Comparison of ENCODE assay signal across 21 mouse cellular contexts in genomic region chr3:65818597-65818996, GRCm38 (mm10).
"Had no signal": no experiment of that assay in that cellular context is flagged by ENCODE, and none has a peak within 500 bp of the region (broad histone marks: within the 10 kb centered on the region; RNA-seq: fewer than 3 reads in every experiment).

No protein-coding gene starts in this region.

- DNase-seq: liver, postnatal 0 days; lung, adult 2 months; lung, postnatal 14 days; lung, postnatal 36 days; midbrain, embryonic 14.5 days; retina, postnatal 1 day; right cerebral cortex, adult 18-20 months; right cerebral cortex, postnatal 25 days; right cerebral cortex, postnatal 4 days; spleen, adult 18-20 months; thymus, adult 18-20 months; thymus, postnatal 14 days; thymus, postnatal 36 days had no signal

- H3K4me3 ChIP-seq: lung, embryonic 15.5 days; midbrain, embryonic 10.5 days; midbrain, embryonic 12.5 days; myocyte; neural tube, embryonic 13.5 days; neural tube, embryonic 15.5 days had no signal

- H3K36me3 ChIP-seq: lung, embryonic 15.5 days; midbrain, embryonic 10.5 days; midbrain, embryonic 12.5 days; neural tube, embryonic 13.5 days; neural tube, embryonic 15.5 days had no signal

- H3K4me1 ChIP-seq: lung, embryonic 15.5 days; midbrain, embryonic 10.5 days; midbrain, embryonic 12.5 days had no signal

- ATAC-seq: liver, postnatal 0 days; lung, postnatal 0 days; midbrain, embryonic 16.5 days had no signal

- H3K27ac ChIP-seq: lung, embryonic 15.5 days; midbrain, embryonic 10.5 days; midbrain, embryonic 12.5 days; neural tube, embryonic 13.5 days; neural tube, embryonic 15.5 days had no signal
